Mouse (Mus musculus): ENCODE measurements around the gene Ccdc62.

DNA sequence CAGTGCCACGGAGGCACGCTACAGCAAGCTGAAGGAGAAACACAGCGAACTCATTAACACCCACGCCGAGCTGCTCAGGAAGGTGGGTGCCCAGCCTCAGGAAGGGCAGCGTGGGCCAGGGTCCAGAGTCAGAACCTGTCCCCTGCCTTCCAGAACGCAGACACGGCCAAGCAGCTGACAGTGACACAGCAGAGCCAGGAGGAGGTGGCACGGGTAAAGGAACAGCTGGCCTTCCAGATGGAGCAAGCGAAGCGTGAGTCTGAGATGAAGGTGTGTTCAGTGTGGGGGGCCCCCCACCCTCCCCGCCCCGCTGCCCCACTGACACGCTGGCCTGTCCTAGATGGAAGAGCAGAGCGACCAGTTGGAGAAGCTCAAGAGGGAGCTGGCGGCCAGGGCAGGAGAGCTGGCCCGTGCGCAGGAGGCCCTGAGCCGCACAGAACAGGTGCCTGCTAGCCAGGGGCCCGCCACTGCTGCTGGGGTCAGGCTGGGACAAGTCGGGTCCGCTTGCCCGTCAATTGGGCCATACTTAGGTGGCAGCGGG, 66.8 kb downstream of the Ccdc62 start:
- no peak for TF ChIP-seq EP300 (IDR thresholded peaks at IDR 0.05; ENCODE audit: low read depth)
- TF ChIP-seq CTCF (IDR thresholded peaks at IDR 0.05; ENCODE audit: low read depth) = no peak

All from liver, embryonic 14.5 days (tissue).